Mouse (Mus musculus) frontal cortex, postnatal 36 days (tissue): ENCODE results near the gene Zfr2.
A peak's percentile ranks its signal among the peaks of the same experiment; 100 is the strongest.

Source experiments
- DNase-seq, 2 experiments: peaks; one replicate each; pipeline ENCODE4 v3.0.0; 2022; ENCODE audit warnings: low spot score in 2 of 2

Gene Zfr2

DNA sequence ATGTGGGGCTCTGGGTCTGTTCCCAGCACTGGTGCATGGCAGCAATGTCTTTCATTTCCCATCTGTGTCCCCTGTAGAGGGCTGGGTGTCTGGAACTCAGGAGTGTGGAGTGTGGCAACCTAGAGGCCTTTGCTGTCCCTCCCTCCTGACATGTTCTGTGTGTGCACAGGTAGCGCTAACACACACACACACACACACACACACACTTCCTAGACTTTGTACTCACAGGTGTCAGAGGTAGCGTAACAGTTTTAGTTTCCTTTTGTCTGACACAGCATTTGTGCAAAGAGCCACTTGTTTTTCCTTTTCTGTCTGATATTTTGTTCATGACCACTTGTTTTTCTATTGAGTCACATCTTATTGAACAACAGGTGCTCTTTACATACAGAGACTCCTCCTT, 14.8 kb downstream of the Zfr2 start:
- DNase-seq = no peak

DNA sequence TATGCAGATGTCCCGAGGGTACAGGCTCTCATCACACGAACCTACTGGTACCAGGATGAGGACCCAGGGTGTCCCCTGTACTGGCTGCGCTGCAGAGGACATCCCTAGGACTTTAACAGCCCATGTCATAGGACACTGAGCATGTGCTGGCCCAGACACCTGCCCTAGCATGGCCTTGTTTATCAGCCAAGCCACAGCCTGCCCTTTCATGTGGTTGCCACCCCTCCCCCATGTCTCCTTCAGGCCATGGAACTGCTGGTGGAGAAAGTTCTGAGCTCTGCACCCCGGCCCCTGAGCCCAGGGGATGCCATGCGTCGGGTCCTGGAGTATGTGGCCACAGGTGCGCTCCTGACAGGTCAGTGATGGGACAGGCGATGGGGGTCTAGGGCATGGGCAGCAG, 16.5 kb downstream of the Zfr2 start:
- DNase-seq = no peak

DNA sequence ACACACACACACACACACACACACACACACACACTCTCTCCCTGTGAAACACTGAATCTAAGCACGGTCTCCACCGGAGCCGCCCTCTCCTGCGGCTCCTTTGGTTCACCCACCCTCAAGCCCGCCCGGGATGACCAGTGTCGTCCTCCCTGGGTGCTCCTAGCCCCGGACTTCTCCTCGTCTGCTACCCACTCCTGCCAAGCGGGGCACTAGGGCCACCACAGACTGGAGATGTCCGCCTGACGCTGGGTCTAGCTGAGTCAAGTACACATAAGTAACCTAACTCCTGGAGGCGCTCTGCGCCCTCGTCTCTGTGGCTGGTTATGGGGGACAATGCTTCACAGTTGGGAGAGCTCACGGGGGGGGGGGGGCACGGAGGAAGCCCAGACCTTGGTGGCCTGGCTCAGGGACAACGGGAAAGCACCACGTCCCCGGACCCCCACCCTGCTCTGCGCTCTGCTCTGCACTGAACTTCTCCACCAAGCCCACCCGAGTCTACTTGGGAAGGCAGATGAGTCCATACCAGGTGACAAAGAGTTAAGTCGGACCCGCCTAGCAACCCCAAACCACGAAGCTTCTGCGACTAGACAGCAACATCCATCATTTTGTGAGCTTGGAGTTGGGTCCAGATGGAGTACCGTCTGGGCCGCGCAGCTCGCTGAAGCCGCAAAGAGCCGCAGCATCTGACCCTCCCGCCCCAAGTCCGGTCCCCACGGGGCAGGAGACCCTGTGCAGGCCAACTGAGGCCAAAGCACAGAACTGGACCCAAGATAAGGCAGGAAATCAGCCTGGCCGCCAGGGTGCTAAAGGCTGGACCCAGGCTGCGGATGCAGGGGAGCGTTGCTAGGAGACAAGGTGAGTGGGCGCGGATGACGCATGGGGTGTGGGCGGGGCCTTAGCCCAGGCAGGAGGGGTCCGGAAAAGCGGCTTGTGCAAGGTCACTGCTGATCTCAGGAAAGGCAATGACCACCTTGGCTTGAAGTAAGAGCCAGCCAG, 19.8 kb downstream of the Zfr2 start, which contains the start of gene Matk:
Gene Matk, plus strand, starts transcription at position 512 of the 996 bp plus-strand sequence.
- peak; percentile 92 to 94 for DNase-seq

DNA sequence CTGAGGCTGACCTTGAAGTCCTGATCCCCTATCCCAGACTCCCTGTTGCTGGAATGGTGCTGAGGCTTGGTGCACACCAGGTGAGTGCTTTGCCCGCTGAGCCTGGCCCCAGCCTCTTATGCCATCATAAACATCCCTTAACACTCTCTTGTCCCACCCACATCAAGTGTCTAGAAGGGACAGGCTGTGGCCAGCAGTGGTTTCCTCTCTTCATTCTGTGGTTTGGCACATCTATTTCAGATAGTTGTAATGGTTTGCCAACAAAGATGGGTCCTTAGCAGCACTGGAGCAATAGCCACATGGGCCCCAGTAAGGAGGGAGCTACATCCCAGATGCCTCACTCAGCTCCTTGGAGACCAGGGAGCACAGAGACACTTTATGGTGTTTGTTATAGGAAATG, 21.9 kb downstream of the Zfr2 start:
- DNase-seq = no peak

DNA sequence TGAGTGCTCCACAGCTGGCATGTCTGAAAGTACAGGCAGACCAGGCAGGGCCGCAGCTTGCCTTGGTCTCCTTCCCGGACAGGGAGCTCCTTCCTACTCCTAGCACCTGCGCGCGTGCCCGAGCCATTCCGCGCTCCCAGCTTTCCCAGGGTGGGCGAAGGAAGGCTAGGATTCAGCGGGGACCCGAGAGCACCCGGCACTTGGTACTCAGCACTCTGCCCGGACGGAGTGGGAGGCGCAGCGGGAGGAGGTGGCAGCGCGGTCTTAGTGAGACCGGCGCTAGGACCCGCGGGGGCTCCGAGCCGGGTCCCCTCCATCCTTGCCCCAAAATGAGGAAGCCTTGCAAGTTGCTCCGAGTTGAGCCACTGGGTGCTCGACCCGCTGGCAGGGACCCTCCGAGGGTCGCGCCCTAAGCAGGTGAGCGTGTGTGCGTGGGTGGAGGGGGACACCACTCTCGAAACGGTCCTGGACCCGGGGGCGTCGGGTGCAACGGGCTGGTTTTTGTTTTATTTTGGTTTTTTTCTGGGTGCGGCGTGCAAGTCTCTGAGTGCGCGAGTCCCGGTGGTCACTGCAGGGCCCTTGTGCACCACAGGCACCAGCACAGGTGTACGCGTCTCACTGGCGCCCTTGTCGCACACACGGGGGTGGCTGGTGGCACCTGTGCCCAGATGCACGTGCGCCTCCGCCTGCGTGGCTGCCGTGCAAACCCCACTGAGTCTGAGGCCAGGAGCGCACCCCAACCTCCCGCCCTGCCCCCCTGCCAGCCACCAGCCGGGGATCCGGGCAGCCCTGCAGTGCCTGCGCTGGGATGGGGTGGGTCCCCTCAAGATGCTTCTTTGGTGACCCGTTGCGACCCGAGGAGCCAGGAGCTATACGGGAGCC, 24.4 kb downstream of the Zfr2 start:
- peak; percentile 69 to 73 for DNase-seq

DNA sequence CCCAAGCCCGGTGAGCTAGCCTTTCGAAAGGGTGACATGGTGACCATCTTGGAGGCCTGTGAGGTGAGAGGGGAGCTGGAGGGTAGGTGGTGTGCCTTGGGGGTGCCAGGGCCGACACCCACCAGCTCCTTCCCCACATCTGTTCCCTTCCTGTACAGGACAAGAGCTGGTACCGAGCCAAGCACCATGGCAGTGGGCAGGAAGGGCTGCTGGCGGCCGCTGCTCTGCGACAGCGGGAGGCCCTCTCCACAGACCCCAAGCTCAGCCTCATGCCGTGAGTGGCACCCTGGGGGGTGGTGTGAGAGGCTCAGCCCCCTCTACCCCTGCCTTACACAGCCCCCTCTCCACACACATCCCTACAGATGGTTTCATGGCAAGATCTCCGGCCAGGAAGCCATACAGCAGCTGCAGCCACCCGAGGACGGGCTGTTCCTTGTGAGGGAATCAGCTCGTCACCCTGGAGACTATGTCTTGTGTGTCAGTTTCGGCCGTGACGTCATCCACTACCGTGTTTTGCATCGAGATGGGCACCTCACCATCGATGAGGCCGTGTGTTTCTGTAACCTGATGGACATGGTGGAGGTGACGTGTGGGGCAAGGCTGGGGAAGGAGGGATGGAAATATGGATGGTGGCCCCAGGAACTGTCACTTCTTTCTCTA, 26.4 kb downstream of the Zfr2 start:
- no peak for DNase-seq

DNA sequence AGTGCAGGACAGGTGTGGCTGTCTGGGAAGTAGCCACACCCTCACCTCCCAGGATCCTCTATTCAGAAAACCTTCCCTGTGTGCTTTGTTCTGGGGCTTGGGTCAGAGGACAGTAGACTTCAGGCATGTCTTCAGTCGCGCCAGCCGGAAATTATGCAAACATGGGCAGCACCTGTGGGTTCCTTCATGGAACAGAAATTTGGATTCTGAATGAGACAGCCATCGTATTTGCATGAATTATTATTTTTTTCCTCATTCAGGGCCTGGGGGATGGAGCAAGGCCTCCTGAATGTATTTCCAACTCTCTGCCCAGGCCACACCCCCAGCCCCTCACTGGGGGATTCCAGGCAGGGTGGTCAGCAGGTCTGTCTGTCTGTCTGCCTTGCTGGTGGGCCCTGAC, 28.1 kb downstream of the Zfr2 start:
- no peak for DNase-seq

DNA sequence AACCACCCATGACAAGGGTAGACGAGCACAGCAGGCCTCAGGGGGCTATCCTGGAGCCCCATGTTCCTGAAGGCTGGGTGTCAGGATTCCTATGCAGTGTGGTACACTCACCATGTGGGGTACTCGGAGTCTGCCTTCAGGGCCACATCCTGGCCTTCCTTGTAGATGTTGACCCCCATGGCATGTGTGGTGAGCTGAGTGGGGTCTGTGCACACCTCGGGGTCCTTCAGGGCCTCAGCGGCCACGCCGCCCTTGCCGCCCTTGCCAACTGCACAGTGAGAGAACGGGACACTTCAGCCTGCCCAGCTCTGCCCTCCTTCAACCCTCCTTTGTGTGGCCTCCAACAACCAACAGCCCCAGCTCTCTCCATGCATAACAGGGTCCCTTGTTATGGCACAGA, 32.6 kb downstream of the Zfr2 start:
- no peak for DNase-seq

DNA sequence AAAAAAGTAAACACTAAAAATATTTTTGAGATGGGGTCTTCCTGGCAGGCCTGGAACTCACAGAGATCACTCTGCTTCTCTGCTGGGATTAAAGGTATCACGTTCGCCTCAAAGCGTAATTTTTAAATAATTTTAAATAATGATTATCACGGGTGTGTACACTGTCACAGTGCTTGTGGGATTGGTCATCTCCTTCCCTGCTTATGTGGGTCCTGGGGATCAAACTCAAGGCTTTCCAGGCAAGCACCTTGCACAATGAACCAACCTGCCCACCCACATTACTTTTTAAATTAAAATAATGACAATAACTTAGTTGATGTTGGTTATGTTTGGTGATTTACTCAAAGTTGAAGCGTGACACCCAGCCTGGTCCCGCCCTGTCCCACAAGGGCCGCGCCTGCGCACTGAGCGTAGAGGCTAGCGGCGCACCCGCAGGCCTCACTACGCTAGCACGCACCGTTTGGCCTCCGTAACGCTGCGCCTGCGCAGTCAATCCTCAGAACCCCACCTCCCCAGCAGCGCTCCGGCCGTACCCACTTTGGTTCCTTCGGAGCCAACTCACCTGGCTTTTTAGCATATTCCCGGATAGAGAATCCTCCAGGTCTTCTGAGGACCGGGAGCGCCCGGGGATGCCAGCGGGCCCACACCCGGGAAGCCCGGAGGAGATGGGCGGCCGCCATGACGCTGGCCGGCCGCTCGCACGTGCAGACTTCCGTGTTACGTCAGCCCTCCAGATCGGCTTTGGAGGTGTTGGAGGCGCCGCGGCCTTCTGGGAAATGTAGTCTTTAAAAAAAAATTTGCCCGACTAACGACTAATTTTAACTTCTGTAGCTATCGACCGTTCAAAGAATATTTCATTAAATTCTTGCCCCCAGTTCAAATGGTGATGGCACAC, 33.5 kb downstream of the Zfr2 start, which contains the start of the genes Mrpl54 and Apba3:
Gene Mrpl54, minus strand, starts transcription at position 724 of the 895 bp plus-strand sequence.
Gene Apba3, plus strand, starts transcription at position 750 of the 895 bp plus-strand sequence.
- DNase-seq = peak; percentile 96

DNA sequence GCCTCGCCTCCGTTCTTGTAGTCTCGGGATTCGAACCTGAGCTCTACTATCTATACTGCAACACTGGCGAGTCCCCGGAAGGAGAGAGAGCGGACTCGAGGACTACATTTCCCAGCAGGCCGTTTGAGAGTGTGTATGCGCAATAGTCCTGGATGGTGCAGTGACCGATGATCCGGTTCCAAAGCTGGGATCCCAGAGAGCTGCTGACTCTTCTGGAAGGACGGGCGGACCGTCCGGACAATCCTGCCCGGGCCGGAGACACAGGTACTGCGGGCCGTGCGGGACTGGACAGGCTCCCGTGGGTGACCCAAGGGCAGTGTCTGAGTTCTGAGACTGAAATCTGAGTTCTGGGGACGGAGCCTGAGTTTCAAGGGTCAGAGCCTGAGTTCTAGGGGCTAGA, 35.1 kb downstream of the Zfr2 start:
- peak; percentile 77 to 90 for DNase-seq

DNA sequence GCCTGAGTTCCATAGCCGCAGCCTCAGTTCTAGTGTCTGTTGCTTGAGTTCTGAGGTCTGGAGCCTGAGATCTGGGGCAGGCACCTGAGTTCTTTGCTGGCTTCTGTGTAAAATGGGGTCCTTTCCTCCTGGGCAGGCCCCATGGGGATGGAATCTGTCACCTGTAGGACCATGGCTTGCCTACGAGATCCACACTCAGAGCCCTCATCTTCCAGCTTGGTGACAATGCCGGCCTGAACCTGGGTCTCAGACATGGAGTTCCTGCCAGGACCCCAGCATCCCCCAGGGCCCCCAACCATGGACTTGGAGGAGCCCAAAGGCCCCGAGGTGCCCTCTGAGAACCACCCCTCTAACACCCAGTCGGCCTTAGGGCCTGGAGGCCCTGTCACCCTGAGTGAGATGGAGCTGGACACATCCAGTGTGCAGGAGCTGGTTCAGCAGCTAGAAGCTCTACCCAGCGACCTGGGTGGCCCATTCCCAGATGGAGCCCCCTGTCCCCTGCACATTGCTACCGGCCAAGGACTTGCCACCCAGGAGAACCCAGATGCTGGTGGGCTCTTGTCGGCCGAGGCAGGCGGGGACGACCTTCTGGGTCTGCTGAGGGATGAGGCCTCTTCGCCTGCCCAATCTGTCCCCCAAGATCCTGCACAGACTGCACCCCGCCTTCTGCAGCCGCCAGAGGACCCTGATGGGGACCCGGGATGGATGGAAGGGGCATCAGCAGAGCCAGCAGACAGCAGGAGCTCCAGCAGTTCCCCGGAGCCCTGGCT, 35.9 kb downstream of the Zfr2 start:
- no peak for DNase-seq

DNA sequence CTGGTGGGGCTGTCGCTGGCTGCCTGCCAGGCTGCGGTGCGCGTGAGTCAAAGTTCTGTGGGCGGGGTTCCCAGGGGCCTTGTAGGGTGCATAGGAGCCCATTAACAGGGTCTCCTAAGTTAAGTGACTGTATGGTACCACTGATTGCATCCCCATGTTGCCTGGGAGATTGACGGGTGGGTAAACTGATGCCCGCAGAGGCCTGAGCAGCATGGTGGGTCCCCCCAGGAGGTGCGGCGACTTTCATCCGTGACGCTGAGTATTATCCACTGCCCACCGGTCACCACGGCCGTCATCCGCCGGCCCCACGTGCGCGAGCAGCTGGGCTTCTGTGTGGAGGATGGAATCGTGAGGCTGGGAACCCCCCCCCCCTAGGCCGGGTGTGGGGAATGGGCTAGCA, 39.4 kb downstream of the Zfr2 start:
- no peak for DNase-seq

DNA sequence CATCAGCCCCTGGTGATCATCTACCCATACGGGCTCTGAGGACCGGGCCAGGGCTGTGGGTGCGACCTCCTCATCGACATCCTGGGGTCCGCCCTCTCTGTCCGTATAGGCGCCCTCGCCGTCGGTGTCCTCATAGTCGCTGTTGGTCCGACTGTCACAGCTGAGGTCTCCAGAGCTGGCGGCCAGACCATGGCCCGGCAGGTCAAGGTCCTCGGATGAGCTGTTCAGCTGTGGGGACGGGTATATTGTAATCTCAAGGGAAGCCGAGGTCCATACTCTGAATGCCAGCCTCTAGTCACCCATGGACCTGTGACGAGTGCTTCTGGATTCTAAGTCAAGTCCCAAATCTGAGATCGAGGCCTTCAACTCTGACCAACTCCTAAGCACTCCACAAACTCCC, 40.9 kb downstream of the Zfr2 start:
- no peak for DNase-seq

DNA sequence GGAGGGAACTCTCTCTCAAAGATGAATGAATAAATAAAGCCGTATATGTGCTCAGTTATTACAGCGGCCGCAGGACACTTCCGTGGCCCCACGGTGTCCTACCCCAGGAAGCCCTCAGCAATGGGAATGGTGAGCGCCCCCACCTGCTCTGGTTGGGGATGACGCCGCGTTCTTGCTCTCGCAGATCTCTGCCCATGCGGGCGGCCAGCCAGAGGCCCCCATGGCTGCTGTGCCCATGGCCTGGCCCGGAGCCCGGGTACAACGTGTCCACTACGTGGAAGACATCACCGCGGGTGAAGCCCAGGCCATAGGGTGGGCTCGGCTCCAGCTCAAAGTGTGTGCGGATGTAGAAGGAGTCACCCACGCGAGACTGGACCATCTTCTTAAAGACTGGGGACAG, 44.7 kb downstream of the Zfr2 start:
- DNase-seq = no peak

DNA sequence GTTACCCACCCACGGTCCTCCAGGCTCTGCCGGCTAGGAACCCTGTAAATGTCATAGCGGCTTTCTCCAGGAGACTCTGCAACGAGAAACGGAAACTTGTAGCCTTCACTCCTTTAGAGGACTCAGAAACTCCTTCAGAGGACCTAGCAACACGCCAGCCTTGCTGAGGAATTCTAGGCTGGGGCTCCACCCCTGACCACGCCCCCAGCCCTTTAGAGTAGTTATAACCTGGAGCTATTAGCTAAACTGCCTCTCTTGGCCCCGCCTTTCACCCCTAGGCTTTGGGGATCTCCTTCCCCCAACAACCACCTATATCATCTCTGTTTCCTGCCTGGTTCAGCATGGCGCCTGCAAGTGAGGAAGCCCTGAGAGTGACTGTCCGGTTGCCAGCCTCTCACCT, 46.5 kb downstream of the Zfr2 start:
- no peak for DNase-seq

DNA sequence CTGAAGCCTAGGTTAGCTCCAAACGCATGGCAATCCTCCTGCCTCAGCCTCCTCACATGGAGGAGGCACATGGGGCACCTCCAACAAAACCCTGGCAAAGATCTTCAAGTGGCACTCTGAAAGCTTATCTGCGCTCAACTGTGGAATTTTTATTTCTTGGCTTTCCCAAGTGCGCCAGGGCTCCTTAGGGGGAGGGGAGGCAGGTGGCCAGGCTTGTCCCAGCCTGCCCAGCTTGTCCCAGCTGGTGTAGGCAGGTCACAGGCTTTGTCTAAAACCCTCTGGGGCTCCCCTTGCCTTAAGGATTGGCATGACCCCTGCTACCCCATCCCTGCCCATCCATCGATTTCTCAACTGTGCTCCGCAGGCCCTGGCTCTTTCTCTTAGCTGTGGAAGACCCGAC, 51.2 kb downstream of the Zfr2 start:
- DNase-seq = no peak

DNA sequence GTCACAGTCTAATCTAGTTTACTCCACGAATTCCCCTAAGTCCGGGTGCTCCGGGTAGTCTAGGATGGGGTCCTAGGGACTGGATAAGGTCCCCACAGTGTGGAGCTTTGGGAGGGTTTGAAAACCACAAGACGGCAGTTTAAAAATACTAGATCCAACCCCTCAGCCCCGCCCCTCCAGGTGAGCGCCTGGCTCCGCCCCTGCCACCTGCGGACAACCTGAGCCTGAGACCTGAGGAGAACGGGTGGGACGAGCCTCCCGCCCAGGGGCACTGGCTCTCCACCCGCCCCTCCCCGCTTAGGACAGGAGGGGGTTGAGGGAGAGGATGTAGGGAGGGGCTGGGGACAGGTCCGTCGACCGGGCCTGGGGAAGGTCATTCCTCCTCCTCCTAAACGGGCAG, 51.8 kb downstream of the Zfr2 start:
- no peak for DNase-seq

DNA sequence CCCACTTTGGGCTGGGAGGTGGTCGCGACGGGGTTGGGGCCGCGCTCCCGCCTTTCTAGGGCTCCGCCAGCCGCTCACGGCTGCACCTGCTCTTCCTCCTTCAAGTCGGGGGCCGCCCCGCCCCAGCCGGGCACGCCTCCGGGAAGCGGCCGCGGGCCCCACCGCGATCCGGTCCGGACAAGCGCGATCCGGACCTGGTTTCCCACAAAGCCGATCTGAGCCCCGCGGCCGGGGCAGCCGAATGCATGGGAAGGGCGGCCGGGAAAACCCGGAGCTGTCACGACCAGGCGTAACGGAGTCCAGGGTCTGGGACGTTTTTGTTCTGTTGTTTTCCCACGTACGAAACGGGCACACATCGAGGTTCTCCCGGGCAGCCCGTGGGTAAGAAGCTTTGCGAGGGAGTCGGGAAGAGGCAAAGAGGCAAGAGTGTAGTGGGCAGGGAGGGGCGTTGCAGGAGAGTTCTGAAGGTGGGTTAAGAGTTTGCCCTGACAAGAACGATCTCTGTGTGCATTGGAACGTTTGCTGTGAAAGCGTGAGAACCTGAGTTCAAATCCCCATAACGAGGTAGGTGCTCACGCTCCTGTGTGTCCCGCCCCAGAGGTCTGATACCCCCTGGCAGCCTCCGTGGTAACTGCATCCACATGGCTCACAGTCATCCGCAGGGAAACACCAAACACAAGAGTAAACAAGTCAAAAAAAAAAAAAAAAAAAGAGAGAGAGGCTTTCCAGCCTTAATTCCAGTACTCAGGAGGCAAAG, 52.9 kb downstream of the Zfr2 start:
- peak in 1 of 2 experiments; percentile 74 for DNase-seq

DNA sequence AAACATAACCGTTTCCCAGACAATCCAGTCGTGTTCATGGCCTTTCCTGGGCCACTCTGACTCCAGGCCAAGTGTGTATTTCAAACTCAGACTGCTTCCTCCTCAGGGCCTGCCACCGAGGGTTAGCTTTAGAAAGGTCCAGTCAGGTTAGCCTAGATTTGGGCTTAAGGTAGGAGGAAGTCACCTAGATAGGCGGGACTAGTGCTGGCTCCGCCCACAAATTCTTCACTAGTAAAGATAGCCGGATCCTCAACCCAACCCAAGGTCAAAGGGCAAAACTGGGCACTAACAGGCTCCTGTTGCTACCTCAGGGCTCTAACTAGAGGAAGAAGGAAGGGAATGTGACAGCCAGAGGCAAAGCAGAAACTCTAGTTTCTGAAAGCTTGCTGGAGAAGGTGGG, 53.6 kb downstream of the Zfr2 start:
- no peak for DNase-seq
